Mouse (Mus musculus) neural tube, embryonic 10.5 days (tissue): ENCODE measurements around the gene Prkce.
A peak's percentile ranks its signal among the peaks of the same experiment; 100 is the strongest.

Experiments used
- DNase-seq: peaks from one replicate; pipeline ENCODE4 v3.0.0-alpha.2; 2017; ENCODE audit warnings: low spot score; ENCODE audit errors: extremely low spot score

Gene Prkce

DNA sequence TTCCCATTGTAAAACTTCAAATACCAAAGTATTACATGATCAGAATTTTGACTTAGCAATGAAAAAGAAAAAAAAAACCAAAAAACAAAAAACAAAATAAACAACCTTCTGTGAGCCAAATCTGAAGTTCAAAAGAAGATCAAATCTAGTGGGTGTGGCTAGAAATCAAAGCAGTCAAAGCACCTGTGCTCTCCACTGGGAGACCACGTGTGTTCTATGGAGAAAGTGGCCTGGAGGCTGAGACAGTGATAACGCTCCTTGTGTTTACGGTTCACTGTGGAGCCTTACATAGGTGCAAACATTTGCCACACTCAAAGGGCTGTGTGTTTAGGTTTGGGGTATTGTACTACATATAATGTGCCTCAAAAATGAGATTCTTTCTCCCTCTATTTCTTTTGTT is 132.0 kb downstream of the Prkce start:
- no peak for DNase-seq

GRCm38 (mm10) chr17:86300774-86301595 is 133.4 kb downstream of the Prkce start:
- DNase-seq: no peak

GRCm38 (mm10) chr17:86302266-86302665 is 134.7 kb downstream of the Prkce start:
- no peak for DNase-seq

DNA sequence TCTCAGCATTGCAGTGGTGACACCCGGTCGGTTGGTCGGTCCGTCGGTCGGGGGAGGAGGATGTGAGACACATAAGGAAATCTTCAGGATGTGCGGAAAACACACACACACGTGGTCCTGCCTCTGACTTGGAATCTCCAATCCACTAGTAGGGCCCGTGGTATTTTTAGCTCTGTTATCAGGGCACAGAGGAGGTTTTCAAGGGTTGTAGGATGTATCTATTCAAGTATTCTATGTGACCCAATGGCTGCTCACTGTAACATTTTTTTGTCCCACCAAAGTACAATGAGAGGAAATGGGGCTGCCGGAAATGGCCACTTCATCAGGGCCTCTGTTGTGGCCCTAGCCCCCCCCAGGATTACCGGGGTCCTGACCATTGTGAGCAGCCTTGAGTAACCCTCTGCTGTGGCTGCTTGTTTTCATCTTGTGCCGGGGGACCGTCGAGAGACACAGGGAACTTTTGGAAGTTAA is 135.3 kb downstream of the Prkce start:
- no peak for DNase-seq

DNA sequence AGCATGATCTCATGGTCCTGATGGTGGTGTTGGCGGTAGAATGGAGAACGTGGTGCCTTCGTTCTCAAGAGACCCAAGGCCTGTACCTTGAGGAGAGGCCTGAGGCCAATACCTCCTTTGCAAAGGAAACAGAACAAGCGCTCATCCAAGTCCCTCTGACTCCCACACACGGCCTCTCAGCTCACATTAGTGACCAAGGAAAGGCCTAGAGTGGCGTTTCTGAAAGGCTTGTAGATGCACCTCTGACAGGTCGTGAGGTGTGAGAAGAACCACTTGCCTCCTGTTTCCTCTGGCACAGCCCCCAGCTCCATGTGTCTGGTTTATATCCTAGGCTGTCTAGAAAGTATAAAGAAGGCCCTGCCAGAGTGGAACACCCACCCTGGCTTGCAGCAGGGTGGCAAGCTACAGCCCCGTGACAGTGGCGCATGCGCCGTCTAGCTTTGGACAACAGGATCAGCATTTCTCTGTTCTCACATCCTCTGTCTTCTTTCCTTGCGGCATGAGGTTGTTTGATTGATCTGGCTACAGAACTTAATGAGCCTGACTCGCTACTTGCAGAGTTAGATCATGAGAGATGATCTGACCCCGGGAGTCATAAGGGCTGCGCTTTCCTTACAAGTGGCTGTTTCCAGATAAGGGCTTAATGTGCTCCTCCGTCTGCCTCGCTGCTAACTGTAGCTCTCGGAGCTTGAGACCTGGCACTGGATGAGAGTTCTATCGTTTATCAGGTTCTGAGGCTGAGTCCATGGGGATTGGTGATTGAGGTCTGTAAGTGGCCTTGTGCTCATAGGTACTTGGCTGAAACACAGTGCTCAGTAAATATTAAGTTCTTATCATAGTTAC is 136.0 kb downstream of the Prkce start:
- no peak for DNase-seq

DNA sequence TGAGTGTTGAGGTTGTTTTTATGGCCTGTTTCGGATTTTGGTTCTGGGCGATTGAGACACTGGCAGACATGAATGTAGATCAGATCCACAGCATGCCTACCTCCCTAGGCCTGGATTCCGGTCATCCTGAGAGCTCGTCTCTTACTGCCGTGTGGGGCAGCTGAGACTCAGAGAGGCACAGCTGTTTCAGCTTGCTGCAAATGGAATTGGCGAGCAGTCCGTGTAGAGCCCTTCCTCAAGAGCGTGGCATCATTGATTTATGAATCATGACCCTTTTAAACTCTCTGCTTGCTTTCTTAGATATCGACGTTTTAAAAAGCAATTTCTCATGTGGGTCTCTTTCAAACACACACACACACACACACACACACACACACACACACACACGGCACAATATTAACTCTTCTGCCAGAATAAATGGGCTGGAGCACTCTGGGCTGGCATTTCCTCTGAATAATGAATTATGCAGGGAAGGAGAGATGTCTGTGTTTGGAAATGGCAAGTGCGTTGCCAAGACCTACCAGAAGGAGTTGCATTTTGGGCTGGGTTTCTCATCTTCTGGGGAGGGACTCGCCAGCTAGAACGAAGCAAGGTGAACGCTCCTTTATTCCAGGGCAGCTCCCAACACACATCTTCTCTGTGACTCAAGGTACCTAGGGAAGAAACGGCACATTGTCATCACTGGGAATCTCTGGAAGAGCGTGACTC is 137.5 kb downstream of the Prkce start:
- no peak for DNase-seq

GRCm38 (mm10) chr17:86306161-86306560 is 138.6 kb downstream of the Prkce start:
- no peak for DNase-seq

DNA sequence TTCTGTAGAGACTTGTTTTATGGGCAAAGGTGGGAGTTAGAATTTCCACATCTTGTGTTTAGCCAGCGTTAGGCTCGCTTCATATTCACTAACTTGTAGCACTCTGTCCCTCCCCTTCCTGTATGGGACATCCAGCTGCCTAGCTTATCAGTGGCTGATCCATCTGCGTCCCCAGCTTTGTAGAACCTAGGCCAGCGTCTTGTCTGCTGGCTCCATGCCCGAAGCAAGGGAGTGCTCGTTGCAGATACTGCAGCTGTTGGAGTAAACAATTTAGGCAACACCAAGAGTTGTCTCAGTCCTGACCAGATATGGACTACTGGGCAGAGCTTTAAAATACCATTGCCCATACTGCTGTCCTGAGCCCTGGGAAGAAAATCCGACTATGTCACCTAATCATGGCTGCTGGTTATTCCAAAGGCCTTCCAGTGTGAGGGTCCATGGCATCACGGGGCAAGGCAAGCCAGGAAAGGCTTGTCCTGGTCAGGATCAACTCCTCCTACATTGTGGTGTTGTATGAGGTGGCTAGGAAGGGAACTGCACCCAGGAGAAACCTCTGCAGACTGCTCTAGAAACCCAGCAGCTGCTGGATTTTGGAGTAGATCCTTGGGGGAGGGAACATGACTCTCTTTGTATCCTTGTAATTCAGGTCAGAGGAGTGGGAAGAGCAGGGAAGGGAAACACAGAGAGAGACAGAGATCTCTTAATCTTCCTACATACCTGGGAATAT is 146.0 kb downstream of the Prkce start:
- no peak for DNase-seq

DNA sequence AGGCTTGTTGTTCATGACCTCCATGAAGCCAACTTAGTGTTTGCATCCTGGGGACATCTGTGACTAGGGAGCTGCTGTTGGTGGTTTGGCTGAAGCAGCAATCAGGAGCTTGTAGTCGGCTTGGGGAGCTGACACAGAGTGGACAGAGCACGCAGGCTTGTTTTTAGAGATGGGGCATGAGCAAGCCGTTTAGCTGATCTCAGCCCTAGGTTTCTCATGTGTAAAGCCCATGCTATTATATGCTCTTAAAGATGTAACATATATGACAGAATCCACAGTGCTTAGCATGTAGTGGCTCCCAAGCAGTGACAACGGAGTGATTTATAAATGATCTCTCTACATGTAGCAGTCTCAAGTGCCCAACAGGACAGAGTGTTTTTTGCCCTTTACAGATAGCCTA is 148.3 kb downstream of the Prkce start:
- DNase-seq: no peak

DNA sequence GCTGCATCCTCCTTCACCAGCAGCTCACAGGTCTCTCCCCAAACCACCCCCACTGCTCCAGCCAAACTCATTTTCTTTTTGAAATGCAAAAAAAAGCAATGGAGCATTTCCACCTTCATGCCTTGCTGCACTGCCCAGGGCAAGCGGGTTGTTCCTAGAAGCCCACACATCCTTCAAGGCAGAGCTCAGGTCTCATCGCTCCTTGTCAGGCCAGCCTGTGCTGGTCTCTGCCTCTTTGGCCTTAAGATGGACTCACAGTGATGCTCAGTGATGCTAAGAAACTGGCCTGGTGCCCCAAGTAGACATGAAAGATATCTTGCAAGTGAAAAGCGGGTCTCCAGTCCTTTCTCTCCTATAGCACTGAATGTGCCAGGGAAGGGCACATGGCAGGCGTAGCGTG is 149.2 kb downstream of the Prkce start:
- DNase-seq: no peak

DNA sequence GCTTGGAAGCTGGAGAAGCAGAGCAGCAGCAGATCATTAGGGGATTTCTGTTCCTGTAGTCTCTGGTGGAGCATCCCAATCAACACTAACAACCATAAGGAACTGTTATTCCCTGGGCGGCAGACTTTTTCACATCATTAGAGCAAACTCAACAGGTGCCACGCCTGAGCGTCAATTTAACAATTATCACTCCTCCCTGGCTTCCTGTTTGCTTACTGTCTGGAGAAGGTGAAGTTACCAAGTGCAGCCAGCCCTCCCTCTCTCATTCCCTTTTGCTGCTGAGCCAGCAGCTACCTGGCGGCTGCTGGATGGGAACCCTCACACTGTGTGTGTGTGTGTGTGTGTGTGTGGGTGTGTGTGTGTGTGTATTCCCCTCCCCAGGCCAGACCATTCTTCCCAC is 149.6 kb downstream of the Prkce start:
- no peak for DNase-seq

DNA sequence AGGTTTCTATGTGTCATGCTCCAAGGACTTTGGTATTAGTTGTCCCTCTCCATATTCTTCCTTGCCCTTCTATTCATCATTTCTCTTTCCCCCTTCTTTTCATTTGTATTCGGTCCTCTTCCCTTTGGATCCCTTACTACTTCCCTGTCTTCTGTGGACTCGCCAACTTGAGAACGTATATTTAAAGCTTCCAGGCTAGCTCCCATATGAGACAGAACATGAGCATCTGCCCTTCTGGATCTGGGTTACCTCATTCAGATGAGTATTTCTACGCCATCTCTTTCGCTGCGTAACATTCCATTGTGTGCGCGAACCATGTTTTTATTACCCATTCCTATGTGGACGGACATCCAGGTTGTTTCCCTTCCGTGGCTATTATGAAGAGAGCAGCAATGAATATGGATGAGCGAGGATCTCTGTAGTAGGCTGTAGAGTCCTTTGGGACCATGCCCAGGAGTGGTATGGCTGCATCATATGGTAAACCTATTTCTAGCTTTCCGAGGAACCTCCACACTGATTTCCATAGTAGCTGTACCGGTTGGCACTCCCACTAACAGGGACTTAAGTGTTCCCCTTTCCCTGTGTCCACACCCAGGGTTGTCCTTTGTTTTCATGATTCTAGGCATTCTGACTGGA is 152.5 kb downstream of the Prkce start:
- no peak for DNase-seq

GRCm38 (mm10) chr17:86322840-86323239 is 155.3 kb downstream of the Prkce start:
- DNase-seq: no peak

DNA sequence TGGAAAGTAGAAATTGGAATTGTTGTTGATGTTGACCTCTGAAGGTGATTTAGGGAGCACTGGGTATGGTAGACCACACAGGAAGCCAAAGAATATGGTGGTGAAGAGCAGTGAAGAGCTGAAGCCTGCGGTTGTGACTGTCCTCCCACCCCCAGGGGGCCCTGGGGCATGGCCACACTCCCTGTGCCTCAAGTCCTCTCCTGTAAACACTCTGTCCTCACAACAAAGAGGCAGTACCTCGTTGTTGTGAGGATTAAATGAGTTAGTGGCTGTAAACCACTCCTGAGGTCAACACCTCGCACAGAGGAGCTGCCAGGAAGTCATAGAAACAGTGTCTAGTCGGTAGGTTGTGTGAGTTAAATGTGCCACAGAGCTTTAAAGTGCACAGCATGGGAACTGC is 155.7 kb downstream of the Prkce start:
- no peak for DNase-seq

DNA sequence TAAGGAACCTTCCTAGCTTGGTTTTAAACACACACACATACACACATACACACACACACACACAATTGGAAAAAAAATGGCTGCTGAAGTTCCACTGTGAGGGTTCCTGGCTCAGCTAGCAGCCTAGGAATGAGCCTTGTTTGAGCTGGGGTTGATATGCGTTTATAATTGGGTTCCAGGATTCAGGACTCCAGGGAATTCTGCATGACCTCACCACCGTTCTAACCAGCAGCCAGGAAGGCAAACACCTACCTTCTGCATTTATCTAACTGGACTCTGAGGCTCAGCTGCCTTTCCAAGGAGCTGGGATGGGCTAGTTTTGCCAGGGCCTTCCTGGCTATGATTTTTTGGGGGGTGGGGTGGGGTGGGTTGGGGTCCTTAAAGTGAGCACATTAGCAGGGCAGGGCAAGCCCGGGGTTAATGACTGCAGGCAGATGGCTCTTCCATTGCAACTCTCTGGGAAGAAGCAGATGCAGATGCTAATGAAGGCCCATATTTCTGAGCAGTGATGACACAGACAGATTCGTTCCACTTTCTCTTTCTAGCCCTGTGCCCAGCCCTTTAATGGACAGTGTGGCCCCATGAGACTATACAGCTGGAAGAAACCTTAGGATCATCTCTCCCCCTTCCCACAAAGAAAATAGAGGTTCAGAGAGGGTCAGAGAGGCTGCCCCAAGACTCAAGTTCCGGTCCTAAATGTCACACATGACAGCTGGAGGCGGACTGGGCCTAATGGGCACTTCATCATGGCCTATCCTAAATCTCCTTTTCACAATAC is 156.5 kb downstream of the Prkce start:
- no peak for DNase-seq

DNA sequence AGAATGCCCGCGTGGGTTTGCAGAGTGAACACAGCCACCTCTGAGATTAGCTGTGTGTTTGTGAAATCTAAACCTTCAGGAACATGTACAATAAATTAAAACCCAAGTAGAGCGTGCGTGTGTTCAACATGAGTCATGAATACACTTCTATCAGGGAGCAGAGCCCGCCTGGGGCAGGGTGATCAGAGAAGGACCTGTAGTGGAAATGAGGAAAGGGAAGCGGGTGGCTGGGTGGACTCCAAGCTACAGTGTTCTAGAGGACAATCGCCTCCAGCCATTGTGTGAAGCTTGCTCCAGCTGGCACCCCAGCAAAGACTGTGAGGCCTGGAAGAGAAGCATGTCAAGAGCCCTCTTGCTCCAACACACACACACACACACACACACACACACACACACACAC is 157.2 kb downstream of the Prkce start:
- DNase-seq: no peak

- no peak for DNase-seq
Observed at GRCm38 (mm10) chr17:86325317-86325716, 157.7 kb downstream of the Prkce start.

- DNase-seq: no peak
Observed at GRCm38 (mm10) chr17:86327958-86328357, 160.4 kb downstream of the Prkce start.

GRCm38 (mm10) chr17:86329273-86330075 is 161.9 kb downstream of the Prkce start:
- peak; percentile 32 for DNase-seq
